Mouse (Mus musculus): Measurements from ENCODE around the gene Cfi. TPM values are rescaled to one million over a fixed set of nuclear protein-coding genes. Genes with fewer than 3 reads are reported as not detected.

The Cfi gene
- polyA plus RNA-seq, 1 experiment from 2014 or later, result 2.2 TPM

DNA sequence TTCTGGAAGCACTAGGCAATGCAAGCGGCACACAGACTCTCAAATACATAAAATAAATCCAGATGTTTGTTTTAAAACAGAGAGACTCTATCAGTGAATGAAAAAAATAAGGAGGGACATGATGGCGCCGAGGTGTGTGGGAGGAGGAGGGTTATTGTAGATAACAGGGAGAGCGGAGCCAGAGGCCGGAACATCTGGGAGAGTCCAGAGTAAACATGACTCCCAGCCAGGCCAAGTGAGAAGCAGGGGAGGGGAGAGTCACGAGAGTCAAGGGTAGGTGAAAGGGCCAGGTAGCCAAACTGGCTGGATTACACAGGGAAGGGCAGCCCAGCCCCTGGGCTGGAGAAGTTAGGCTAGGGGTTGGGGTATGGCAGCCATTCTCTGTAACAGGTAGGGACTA, 60.9 kb downstream of the Cfi start:
- peaks cover 8% of the 10 kb centered on the region for H3K4me1 ChIP-seq (replicated peaks)
- no peak overlapping the region for H3K27ac ChIP-seq
- no peak overlapping the region for H3K4me2 ChIP-seq
- H3K27me3 ChIP-seq, result no peaks in the 10 kb centered on the region
- WGBS, result 38% methylated on average over 6 of the region's 6 CpGs
- no peak overlapping the region for H3K9ac ChIP-seq
- H3K4me3 ChIP-seq, result no peak overlapping the region
- 0 out of 2 replicates have a peak, but pooled peaks cover 6% of the 10 kb centered on the region for H3K36me3 ChIP-seq
- ATAC-seq (replicated peaks; ENCODE audit: insufficient number of reproducible peaks, insufficient read depth, low FRiP score, low read depth), result no peak
- H3K9me3 ChIP-seq (replicated peaks), result no peaks in the 10 kb centered on the region

DNA sequence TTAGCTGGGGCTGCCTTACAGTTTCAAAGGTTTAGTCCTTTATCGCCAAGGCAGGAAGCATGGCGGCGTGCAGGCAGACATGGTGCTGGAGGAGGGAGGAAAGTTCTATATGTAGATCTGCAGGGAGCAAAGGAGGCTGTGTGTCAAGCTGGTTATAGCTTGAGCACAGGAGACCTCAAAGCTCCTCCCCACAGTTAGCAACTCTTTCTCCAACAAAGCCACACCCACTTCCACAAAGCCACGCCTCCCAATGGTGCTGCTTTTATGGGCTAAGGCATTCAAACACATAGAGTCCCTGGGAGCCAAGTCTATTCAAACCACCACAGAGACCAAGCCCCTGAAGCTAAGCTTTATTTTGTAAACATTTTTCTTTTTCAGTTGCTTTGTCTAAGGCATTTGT, 63.2 kb downstream of the Cfi start:
- Histone ChIP-seq H3K27ac (no peak overlapping the region), H3K9ac (no peak overlapping the region), H3K27me3 (no peaks in the 10 kb centered on the region), H3K9me3 (replicated peaks) (no peaks in the 10 kb centered on the region), H3K4me2 (no peak overlapping the region), H3K4me3 (no peak overlapping the region), H3K36me3 (no peaks in the 10 kb centered on the region), H3K4me1 (replicated peaks) (peaks cover 22% of the 10 kb centered on the region)
- ATAC-seq (replicated peaks; ENCODE audit: insufficient number of reproducible peaks, insufficient read depth, low FRiP score, low read depth), result no peak
- WGBS, result 65% methylated on average over 4 of the region's 4 CpGs

DNA sequence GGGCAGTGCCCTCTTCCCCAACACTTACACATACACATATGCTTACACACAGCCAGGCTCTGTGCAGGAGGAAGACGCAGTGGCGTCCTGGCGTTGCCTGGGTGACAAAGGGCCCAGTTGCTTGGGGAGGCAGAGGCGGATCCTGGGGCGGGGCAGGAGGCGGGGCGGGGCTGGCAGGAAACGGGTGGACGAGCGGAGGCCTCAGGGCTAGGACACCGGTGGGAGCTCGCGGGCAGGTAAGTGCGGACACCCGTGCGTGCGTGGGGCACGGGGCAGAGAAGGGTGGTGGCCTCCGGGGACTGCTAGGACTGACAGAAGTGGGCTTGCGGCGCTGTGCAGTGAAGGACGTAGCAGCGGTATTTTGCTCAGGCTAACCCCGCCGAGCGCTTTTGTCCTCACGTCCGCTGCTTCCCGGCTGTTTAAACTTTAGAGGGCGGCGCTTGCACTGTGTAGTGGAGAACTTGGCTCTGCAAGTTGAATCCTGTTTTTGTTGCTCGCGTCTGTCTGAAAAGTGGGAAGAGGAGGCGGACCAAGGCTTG, 65.7 kb downstream of the Cfi start, which contains the start of gene Casp6:
TSS of gene Casp6 (plus strand) at position 155 of the 539 bp plus-strand sequence.
- peaks cover 26% of the 10 kb centered on the region for H3K4me1 ChIP-seq (replicated peaks)
- peak within 1 kb of the TSS; percentile 63 for H3K4me3 ChIP-seq
- H3K27me3 ChIP-seq, result no peaks in the 10 kb centered on the region
- H3K4me2 ChIP-seq, result peak within 1 kb of the TSS; percentile 80
- no peaks in the 10 kb centered on the region for H3K9me3 ChIP-seq (replicated peaks)
- H3K9ac ChIP-seq, result peak within 1 kb of the TSS; percentile 69
- H3K27ac ChIP-seq, result peak within 1 kb of the TSS; percentile 86
- ATAC-seq (replicated peaks; ENCODE audit: insufficient number of reproducible peaks, insufficient read depth, low FRiP score, low read depth), result peak; percentile 92
- H3K36me3 ChIP-seq, result peaks cover 6% of the 10 kb centered on the region; the same call in 1 of the 2 replicates
- WGBS, result under 1% methylated on average over 34 of the region's 34 CpGs

DNA sequence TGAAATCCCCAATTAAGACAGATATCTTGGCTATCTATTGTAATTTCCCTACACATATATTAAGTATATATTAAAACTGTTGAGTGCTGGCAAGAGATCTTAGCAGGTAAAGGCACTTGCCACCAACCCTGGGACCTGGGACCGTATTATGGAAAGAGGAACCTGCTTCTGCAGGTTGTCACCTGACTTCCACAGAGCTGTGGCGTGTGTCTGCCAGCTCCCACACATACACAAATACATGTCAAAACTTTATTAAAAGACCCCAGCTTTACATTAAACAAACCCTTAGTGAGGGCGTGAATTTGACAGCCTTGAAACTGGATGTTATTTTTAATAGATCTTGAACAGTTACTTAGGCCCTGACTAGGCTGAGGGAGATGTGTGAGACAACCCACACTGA, 67.7 kb downstream of the Cfi start:
- no peak for ATAC-seq (replicated peaks; ENCODE audit: insufficient number of reproducible peaks, insufficient read depth, low FRiP score, low read depth)
- Histone ChIP-seq H3K27ac (no peak overlapping the region), H3K4me2 (no peak overlapping the region), H3K9ac (no peak overlapping the region), H3K4me3 (no peak overlapping the region), H3K36me3 (peaks cover 11% of the 10 kb centered on the region; the same call in 1 of the 2 replicates), H3K27me3 (no peaks in the 10 kb centered on the region), H3K9me3 (replicated peaks) (no peaks in the 10 kb centered on the region), H3K4me1 (replicated peaks) (peaks cover 23% of the 10 kb centered on the region)
- 92% methylated on average over 3 of the region's 3 CpGs for WGBS

DNA sequence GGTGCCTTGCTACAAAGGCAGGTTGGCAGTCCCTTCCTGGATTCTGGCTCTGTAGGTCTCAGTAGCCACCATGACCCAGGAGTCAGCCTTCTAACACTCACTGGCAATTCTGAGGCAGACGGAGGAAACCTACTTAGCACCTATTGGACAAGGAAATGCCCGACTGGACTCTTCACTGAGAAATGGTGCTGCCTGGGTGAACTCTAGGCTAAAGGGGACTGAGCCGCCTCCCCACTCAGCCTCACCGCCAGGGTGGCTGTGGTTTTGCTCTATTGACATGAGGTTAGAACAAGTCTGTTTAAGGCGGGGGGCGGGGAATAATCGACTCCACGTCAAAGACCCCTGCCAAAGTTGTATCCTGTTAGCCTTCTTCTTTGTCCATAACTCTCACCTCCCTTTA, 68.2 kb downstream of the Cfi start:
- 84% methylated on average over 8 of the region's 8 CpGs for WGBS
- ATAC-seq (replicated peaks; ENCODE audit: insufficient number of reproducible peaks, insufficient read depth, low FRiP score, low read depth), result no peak

DNA sequence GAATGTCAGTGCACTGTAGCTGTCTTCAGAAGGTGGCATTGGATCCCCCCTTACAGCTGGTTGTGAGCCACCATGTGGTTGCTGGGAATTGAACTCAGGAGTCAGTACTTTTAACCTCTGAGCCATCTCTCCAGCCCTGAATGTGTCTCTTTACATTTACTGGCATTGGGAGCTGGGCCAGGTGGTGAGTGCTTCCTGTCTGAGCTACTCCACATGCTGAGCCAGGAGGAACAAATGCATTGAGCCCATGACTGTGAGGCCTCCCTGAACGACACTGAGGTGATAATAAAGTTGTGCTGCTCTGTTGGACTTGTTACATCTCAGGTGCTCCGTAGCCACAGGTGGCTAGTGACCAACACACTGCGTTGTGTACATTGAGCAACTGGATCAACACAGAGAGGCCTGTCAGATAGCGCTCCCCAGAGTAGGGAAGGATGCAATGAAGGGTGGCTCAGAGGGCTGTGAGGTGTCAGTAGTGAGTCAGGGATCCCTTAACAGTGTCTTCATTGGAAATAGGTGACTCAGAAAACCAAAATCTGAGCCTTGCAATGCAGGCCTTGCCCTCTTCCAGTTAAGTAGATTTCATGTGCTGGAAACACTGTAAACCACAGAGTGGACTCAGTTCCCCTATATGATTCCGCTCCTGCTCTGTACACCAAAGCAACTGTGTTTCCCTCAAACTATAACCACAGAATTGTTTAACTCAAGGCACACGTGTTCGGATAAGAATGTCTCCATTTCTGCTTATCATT, 68.9 kb downstream of the Cfi start:
- H3K4me2 ChIP-seq, result no peak overlapping the region
- H3K4me3 ChIP-seq, result no peak overlapping the region
- H3K9me3 ChIP-seq (replicated peaks), result no peaks in the 10 kb centered on the region
- peaks cover 22% of the 10 kb centered on the region; the same call in 1 of the 2 replicates for H3K36me3 ChIP-seq
- ATAC-seq (replicated peaks; ENCODE audit: insufficient number of reproducible peaks, insufficient read depth, low FRiP score, low read depth), result no peak
- H3K4me1 ChIP-seq (replicated peaks), result peaks cover 23% of the 10 kb centered on the region
- no peak overlapping the region for H3K27ac ChIP-seq
- no peaks in the 10 kb centered on the region for H3K27me3 ChIP-seq
- no peak overlapping the region for H3K9ac ChIP-seq
- WGBS, result 77% methylated on average over 7 of the region's 7 CpGs

More for the DNA sequence above, 68.2 kb downstream of the Cfi start:
- Histone ChIP-seq H3K27me3 (no peaks in the 10 kb centered on the region), H3K9me3 (replicated peaks) (no peaks in the 10 kb centered on the region), H3K4me1 (replicated peaks) (peaks cover 23% of the 10 kb centered on the region), H3K27ac (no peak overlapping the region), H3K9ac (no peak overlapping the region), H3K4me3 (no peak overlapping the region), H3K4me2 (no peak overlapping the region), H3K36me3 (peaks cover 16% of the 10 kb centered on the region; the same call in 1 of the 2 replicates)

DNA sequence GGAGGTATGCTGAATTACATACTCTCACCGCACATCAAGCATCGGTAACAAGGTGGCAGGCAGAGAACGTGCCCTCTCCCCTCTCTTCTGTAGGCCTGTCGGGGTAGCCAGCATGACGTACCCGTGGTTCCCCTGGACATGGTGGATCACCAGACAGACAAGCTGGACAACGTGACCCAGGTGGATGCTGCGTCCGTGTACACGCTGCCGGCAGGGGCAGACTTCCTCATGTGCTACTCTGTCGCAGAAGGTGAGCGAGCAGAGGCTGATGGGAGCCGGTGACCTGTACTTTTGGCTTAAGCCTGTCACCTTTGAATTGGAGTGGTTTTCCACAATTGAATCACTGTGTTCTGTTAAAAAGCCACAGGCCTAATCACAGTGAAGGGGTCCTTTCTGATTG, 76.3 kb downstream of the Cfi start:
- ATAC-seq (replicated peaks; ENCODE audit: insufficient number of reproducible peaks, insufficient read depth, low FRiP score, low read depth), result no peak
- Histone ChIP-seq H3K4me3 (no peak overlapping the region), H3K4me2 (no peak overlapping the region), H3K9me3 (replicated peaks) (no peaks in the 10 kb centered on the region), H3K9ac (no peak overlapping the region), H3K27ac (no peak overlapping the region), H3K27me3 (no peaks in the 10 kb centered on the region), H3K4me1 (replicated peaks) (no peaks in the 10 kb centered on the region), H3K36me3 (peaks cover 48% of the 10 kb centered on the region)
- WGBS, result 92% methylated on average over 14 of the region's 14 CpGs

DNA sequence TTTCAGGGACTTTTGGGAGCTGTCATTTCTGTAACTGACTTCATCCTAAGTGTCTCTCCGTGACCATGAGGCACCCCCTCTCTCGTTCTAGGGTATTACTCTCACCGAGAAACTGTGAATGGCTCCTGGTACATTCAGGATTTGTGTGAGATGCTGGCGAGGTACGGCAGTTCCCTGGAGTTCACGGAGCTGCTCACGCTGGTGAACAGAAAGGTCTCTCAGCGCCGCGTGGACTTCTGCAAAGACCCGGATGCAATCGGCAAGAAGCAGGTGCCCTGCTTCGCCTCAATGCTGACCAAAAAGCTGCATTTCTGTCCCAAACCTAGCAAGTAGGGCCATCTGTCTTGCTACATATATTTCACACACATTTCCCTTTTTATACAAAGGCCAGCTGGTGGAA, 77.6 kb downstream of the Cfi start:
- 89% methylated on average over 13 of the region's 13 CpGs for whole genome bisulfite sequencing
- Histone ChIP-seq H3K9ac (no peak overlapping the region), H3K4me1 (replicated peaks) (no peaks in the 10 kb centered on the region), H3K4me2 (no peak overlapping the region), H3K36me3 (peaks cover 48% of the 10 kb centered on the region), H3K4me3 (no peak overlapping the region), H3K9me3 (replicated peaks) (no peaks in the 10 kb centered on the region), H3K27ac (no peak overlapping the region), H3K27me3 (no peaks in the 10 kb centered on the region)
- no peak for ATAC-seq (replicated peaks; ENCODE audit: insufficient number of reproducible peaks, insufficient read depth, low FRiP score, low read depth)

DNA sequence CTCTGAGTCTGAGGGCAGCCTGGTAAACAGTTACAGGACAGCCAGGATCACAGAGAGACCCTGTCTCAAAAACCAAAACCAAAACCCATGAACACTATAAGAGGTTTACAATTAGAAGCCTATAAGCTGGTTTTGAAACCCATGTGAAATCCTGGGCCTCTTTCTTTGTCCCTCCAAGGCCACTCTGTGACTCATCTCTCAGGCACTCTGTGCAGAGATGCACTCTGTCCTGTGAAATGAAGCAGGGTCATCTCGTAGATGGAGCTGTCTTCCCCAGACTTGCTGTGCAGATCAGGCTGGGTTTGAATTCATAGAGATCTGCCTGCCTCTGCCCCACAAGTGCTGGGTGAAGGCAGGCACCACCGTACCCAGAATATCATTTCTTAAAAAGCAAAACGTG, 81.7 kb downstream of the Cfi start:
- no peak for ATAC-seq (replicated peaks; ENCODE audit: insufficient number of reproducible peaks, insufficient read depth, low FRiP score, low read depth)
- peaks cover 16% of the 10 kb centered on the region for H3K36me3 ChIP-seq

DNA sequence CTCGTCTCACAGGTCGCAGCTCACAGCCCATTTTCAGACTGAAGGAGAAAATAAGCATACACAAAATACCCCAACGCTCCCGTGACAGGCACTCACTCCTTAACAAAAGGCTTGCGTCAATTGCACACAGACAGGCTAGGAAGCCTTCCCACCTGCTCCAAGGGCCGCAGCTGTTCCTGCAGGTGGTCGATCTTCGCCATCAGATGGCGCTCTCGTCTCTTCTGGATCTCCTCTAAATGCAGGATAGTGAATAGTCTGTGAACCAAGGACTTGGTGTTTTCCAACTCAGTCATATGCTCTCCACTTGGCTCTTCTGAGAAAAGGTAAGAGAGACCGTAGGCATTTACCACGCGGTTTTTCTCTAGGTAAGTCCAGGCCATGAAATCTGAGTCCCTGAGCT, 82.8 kb downstream of the Cfi start:
- no peak overlapping the region for H3K9ac ChIP-seq
- H3K4me3 ChIP-seq, result no peak overlapping the region
- 13% methylated on average over 13 of the region's 13 CpGs for WGBS
- no peaks in the 10 kb centered on the region for H3K9me3 ChIP-seq (replicated peaks)
- H3K4me1 ChIP-seq (replicated peaks), result no peaks in the 10 kb centered on the region
- H3K27ac ChIP-seq, result no peak overlapping the region
- no peaks in the 10 kb centered on the region for H3K27me3 ChIP-seq
- peaks cover 6% of the 10 kb centered on the region; the same call in 1 of the 2 replicates for H3K36me3 ChIP-seq
- ATAC-seq (replicated peaks; ENCODE audit: insufficient number of reproducible peaks, insufficient read depth, low FRiP score, low read depth), result no peak
- no peak overlapping the region for H3K4me2 ChIP-seq

More for the DNA sequence above, 81.7 kb downstream of the Cfi start:
- no peak overlapping the region for H3K4me2 ChIP-seq
- H3K9ac ChIP-seq, result no peak overlapping the region
- 62% methylated on average over 3 of the region's 3 CpGs for WGBS
- H3K27me3 ChIP-seq, result no peaks in the 10 kb centered on the region
- no peak overlapping the region for H3K4me3 ChIP-seq
- H3K4me1 ChIP-seq (replicated peaks), result no peaks in the 10 kb centered on the region
- no peaks in the 10 kb centered on the region for H3K9me3 ChIP-seq (replicated peaks)
- H3K27ac ChIP-seq, result no peak overlapping the region

DNA sequence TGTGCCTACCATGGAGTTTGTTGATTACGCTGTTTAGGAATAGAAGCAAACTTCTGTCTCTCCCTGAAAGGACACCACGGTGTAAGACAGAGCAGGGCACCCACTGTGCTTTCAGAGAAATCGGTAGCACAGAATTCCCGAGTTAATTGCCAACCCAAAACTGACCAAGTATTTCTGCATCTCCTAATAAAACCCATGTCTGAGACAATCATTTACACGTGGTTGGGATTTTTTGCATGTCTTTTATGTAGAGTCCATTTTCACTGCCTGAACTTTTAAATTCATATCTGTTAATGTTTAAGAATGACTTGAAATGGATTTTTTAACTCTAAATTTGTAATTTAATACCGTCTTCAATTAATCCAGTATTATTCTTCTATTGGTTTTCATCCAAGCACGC, 87.9 kb downstream of the Cfi start:
- H3K4me1 ChIP-seq (replicated peaks), result no peaks in the 10 kb centered on the region
- no peak overlapping the region for H3K4me3 ChIP-seq
- no peak overlapping the region for H3K27ac ChIP-seq
- no peaks in the 10 kb centered on the region for H3K9me3 ChIP-seq (replicated peaks)
- no peak for ATAC-seq (replicated peaks; ENCODE audit: insufficient number of reproducible peaks, insufficient read depth, low FRiP score, low read depth)
- no peak overlapping the region for H3K9ac ChIP-seq
- H3K4me2 ChIP-seq, result no peak overlapping the region
- no peaks in the 10 kb centered on the region for H3K27me3 ChIP-seq
- 87% methylated on average over 7 of the region's 7 CpGs for WGBS
- no peaks in the 10 kb centered on the region for H3K36me3 ChIP-seq

All from heart, embryonic 15.5 days (tissue).